Comparison of ENCODE assay signal across 30 mouse cellular contexts in the genomic region with DNA sequence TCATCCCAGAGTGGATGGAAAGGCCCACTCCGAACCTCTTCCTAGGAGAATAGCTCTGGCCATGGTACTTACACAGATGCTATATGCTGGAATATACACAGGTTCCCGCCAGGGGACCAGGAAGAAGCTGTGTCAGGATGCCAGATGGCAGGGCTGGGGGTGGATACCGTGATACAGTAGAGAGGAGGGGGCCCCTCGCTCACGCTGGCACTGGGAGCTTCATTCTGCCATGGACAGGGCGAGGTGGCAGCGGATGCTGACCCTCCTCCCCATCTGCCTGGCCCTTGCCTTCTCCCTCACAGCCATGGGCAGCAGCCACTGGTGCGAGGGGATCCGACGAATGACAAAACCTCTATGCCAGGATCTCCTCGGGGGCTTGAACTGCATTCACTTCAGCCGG. TPM values are rescaled to one million over a fixed set of nuclear protein-coding genes. Genes with fewer than 3 reads are reported as not detected.
DNase-seq lines count a peak whose midpoint lies in the region; ATAC-seq and TF ChIP-seq lines count a peak whose summit lies in the region.
"Had no signal": no experiment of that assay in that cellular context is flagged by ENCODE, and none has a peak within 500 bp of the region (broad histone marks: within the 10 kb centered on the region; RNA-seq: fewer than 3 reads in every experiment).

A gene (plus strand): TSS at position 230 of the 400 bp plus-strand sequence.

- no peak for TF ChIP-seq CTCF in brain, embryonic 14.5 days (IDR thresholded peaks at IDR 0.05; ENCODE audit: borderline replicate concordance, extremely low read depth, insufficient read depth, insufficient read length)

- no peak within 1 kb of the TSS for H3K9ac ChIP-seq in embryonic facial prominence, embryonic 13.5 days
- H3K9ac ChIP-seq: embryonic facial prominence, embryonic 12.5 days; forebrain, embryonic 13.5 days; forebrain, postnatal 0 days; hindbrain, embryonic 12.5 days had no signal

- intact Hi-C loops in left cerebral cortex, postnatal 4 days (cut with DNase I), result no loop called here

- no peak within 1 kb of the TSS for H3K4me2 ChIP-seq in embryonic facial prominence, embryonic 13.5 days
- H3K4me2 ChIP-seq: embryonic facial prominence, embryonic 12.5 days; forebrain, embryonic 13.5 days; heart, embryonic 11.5 days; hindbrain, embryonic 12.5 days had no signal

- peak; percentile 76 to 88 for DNase-seq in cerebellum, postnatal 10 days
- no peak for DNase-seq in cerebellum, adult 18-20 months
- no peak for DNase-seq in embryonic facial prominence, embryonic 10.5 days (ENCODE audit: low spot score)
- DNase-seq in left cerebral cortex, postnatal 4 days, result peak; percentile 83
- DNase-seq in left cerebral cortex, adult 11 months (ENCODE audit: low spot score), result no peak
- DNase-seq in brain, embryonic 14.5 days (ENCODE audit: low read depth), result peak; percentile 32
- DNase-seq: adrenal gland, adult 8-10 months; adrenal gland, postnatal 25 days; cerebellum, adult 2 months; forebrain, postnatal 0 days; gastrocnemius, adult 2 months; gastrocnemius, postnatal 14 days; heart, adult 11 months had no signal

- H3K36me3 ChIP-seq in embryonic facial prominence, embryonic 13.5 days, result no peaks in the 10 kb centered on the region
- no peaks in the 10 kb centered on the region for H3K36me3 ChIP-seq in embryonic facial prominence, embryonic 10.5 days (replicated peaks)
- H3K36me3 ChIP-seq: embryonic facial prominence, embryonic 12.5 days; hindbrain, embryonic 12.5 days had no signal

- H3K4me3 ChIP-seq in embryonic facial prominence, embryonic 13.5 days, result no peak within 1 kb of the TSS
- H3K4me3 ChIP-seq in embryonic facial prominence, embryonic 10.5 days, result no peak within 1 kb of the TSS
- H3K4me3 ChIP-seq: embryonic facial prominence, embryonic 12.5 days; erythroblast, embryonic 14.5 days; forebrain, embryonic 13.5 days; gastrocnemius, adult 2 months; hindbrain, embryonic 12.5 days had no signal

- peak; percentile 64; the same call in 1 of the 2 replicates for ATAC-seq in embryonic facial prominence, embryonic 13.5 days (ENCODE audit: insufficient number of reproducible peaks, insufficient read depth, low FRiP score, low TSS enrichment, low read depth)
- ATAC-seq: activated CD4-positive, CD25-positive, alpha-beta regulatory T cell, adult 4 months; forebrain, embryonic 13.5 days; forebrain, postnatal 0 days; hindbrain, embryonic 16.5 days; inflammation-experienced regulatory T-cells, adult 6 months; intestine, embryonic 16.5 days had no signal

- no peaks in the 10 kb centered on the region for H3K9me3 ChIP-seq in embryonic facial prominence, embryonic 13.5 days
- no peaks in the 10 kb centered on the region for H3K9me3 ChIP-seq in embryonic facial prominence, embryonic 10.5 days
- H3K9me3 ChIP-seq: embryonic facial prominence, embryonic 12.5 days; forebrain, embryonic 13.5 days; hindbrain, embryonic 12.5 days had no signal

- H3K4me1 ChIP-seq in embryonic facial prominence, embryonic 13.5 days, result no peaks in the 10 kb centered on the region
- H3K4me1 ChIP-seq in embryonic facial prominence, embryonic 10.5 days, result no peaks in the 10 kb centered on the region
- H3K4me1 ChIP-seq: embryonic facial prominence, embryonic 12.5 days; hindbrain, embryonic 12.5 days had no signal

- no peak for TF ChIP-seq POLR2A in brain, embryonic 14.5 days (IDR thresholded peaks at IDR 0.05; ENCODE audit: borderline replicate concordance, extremely low read depth, insufficient read depth, insufficient read length, poor library complexity, severe bottlenecking)

- H3K27ac ChIP-seq in embryonic facial prominence, embryonic 13.5 days, result no peak within 1 kb of the TSS
- H3K27ac ChIP-seq in embryonic facial prominence, embryonic 10.5 days (replicated peaks), result no peak within 1 kb of the TSS
- H3K27ac ChIP-seq: embryonic facial prominence, embryonic 12.5 days; forebrain, embryonic 13.5 days; gastrocnemius, adult 2 months; hindbrain, embryonic 12.5 days had no signal

- H3K27me3 ChIP-seq in embryonic facial prominence, embryonic 13.5 days, result no peaks in the 10 kb centered on the region
- H3K27me3 ChIP-seq in embryonic facial prominence, embryonic 10.5 days (replicated peaks; ENCODE audit: low read depth, poor library complexity, severe bottlenecking), result no peaks in the 10 kb centered on the region
- H3K27me3 ChIP-seq: embryonic facial prominence, embryonic 12.5 days; forebrain, embryonic 13.5 days; hindbrain, embryonic 12.5 days had no signal

- 78% methylated on average over 12 of the region's 12 CpGs for WGBS in embryonic facial prominence, embryonic 13.5 days
- WGBS in embryonic facial prominence, embryonic 10.5 days, result 86% methylated on average over 12 of the region's 12 CpGs

RNA-seq across cellular contexts. Expression of the gene that starts here (rescaled TPM):
- polyA plus RNA-seq in embryonic facial prominence, embryonic 13.5 days (2015; fragmentation: Nextera tagmentation; extraction: Ambion mirVana), result not detected in 2 replicates
- not detected in 2 replicates for polyA plus RNA-seq in embryonic facial prominence, embryonic 10.5 days (2016; fragmentation: Nextera tagmentation; extraction: Ambion mirVana)
- not detected for total RNA-seq in left cerebral cortex, postnatal 4 days (2021)
- not detected in 2 replicates for polyA plus RNA-seq in brain, embryonic 14.5 days (2012; rRNA removed)
- total RNA-seq: adrenal gland, adult 8-10 months; adrenal gland, postnatal 25 days; ES-E14; forebrain, postnatal 0 days; gastrocnemius, adult 2 months; gastrocnemius, postnatal 14 days; gastrocnemius, postnatal 4 days; heart, adult 8-10 months; heart, postnatal 25 days; hematopoietic stem cell, adult 5-6 weeks had no signal
- polyA plus RNA-seq: activated CD4-positive, CD25-positive, alpha-beta regulatory T cell, adult 4 months; cerebellum, adult 2 months; embryonic facial prominence, embryonic 12.5 days; erythroblast, embryonic 14.5 days; forebrain, embryonic 13.5 days; forebrain, postnatal 0 days; heart, embryonic 11.5 days; heart, embryonic 14.5 days; heart, postnatal 0 days; hindbrain, embryonic 12.5 days; inflammation-experienced regulatory T-cells, adult 6 months had no signal

Comparison
In these comparisons a context has a peak if more than half of its experiments do, and no peak if none do; other contexts are left out.
1. DNase-seq: peak in cerebellum, postnatal 10 days (2 of 2); none in cerebellum, adult 18-20 months (0 of 2), embryonic facial prominence, embryonic 10.5 days (single experiment) and left cerebral cortex, adult 11 months (single experiment).
2. Peak in ATAC-seq in embryonic facial prominence, embryonic 13.5 days; RNA of the gene not detected or under 1 TPM.
3. Peak in DNase-seq in left cerebral cortex, postnatal 4 days; RNA of the gene not detected or under 1 TPM.
4. Peak in DNase-seq in brain, embryonic 14.5 days; RNA of the gene not detected or under 1 TPM.